Mouse (Mus musculus): ENCODE results near the gene Plxnb1. TPM values are rescaled to one million over a fixed set of nuclear protein-coding genes. Genes with fewer than 3 reads are reported as not detected.

Plxnb1 gene
- polyA plus RNA-seq, 2 experiments, result 8.2 to 31.0 TPM

DNA sequence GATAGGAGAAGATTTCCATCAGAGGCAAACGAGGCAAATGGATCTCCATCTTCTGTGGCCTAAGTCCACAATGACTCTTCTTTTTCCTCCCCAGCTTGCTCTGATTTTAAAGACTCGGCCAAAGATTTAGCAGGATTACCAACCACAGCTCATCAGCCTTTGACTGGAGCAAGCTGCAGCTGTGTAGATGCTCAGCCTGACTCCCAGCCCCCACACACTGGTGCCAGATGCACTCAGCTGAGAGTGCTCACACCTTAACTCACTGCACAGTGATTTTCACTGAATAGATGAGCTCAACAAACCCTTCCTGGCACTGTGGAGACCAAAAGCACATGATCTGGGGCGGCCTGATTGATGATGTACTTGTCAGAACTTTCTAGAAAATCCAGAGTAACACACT lies 66.8 kb downstream of the Plxnb1 start, which contains the start of gene Fbxw21:
Gene Fbxw21 (minus strand): TSS at position 101 of the 400 bp plus-strand sequence.
- H3K36me3 ChIP-seq (ENCODE audit: control insufficient read depth, insufficient read depth, low read length), result no peaks in the 10 kb centered on the region

DNA sequence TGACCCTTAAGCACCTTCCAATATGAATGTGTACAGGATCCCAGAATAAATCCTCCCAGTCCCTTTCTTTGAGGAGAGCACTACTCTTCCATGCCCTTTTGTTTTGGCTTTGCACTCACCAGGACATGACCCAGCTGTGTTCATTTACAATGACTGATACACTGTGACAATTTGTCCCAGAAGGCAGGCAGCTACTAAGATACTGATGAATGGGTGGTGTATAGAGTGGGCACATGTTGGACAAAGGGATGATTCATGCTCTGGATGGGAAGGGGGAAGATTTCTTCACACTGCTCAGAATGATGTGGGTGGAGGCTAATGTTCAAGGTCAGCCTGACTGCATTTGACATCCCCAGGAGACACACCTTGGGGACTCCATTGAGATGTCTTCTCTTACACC lies 72.1 kb downstream of the Plxnb1 start:
- H3K4me3 ChIP-seq (replicated peaks; ENCODE audit: low read length), result no peak overlapping the region
- no peaks in the 10 kb centered on the region for H3K9me3 ChIP-seq (ENCODE audit: control insufficient read depth, low read length)
- no peak overlapping the region for H3K27ac ChIP-seq (replicated peaks; ENCODE audit: low read depth, low read length)
- H3K9ac ChIP-seq (ENCODE audit: low read depth, low read length, severe bottlenecking), result no peak overlapping the region
- H3K4me1 ChIP-seq (ENCODE audit: control insufficient read depth, insufficient read depth, low read length), result no peaks in the 10 kb centered on the region
- no peak for TF ChIP-seq POLR2A (IDR thresholded peaks at IDR 0.05; ENCODE audit: borderline replicate concordance, extremely low read depth, insufficient read depth, insufficient read length)
- H3K4me2 ChIP-seq (replicated peaks; ENCODE audit: low read depth, low read length, severe bottlenecking), result no peak overlapping the region
- H3K36me3 ChIP-seq (ENCODE audit: control insufficient read depth, insufficient read depth, low read length), result no peaks in the 10 kb centered on the region
- ATAC-seq (ENCODE audit: low FRiP score, low read depth) (no peak), DNase-seq (ENCODE audit: low spot score) (no peak)
- H3K27me3 ChIP-seq (ENCODE audit: control insufficient read depth, insufficient read depth, low read length), result no peaks in the 10 kb centered on the region

More for the DNA sequence above, 66.8 kb downstream of the Plxnb1 start, which contains the start of gene Fbxw21:
- no peaks in the 10 kb centered on the region for H3K27me3 ChIP-seq (ENCODE audit: control insufficient read depth, insufficient read depth, low read length)
- no peak within 1 kb of the TSS for H3K4me3 ChIP-seq (replicated peaks; ENCODE audit: low read length)
- ATAC-seq (ENCODE audit: low FRiP score, low read depth) (no peak), DNase-seq (ENCODE audit: low spot score) (no peak)
- H3K9me3 ChIP-seq (ENCODE audit: control insufficient read depth, low read length), result no peaks in the 10 kb centered on the region
- no peak for TF ChIP-seq POLR2A (IDR thresholded peaks at IDR 0.05; ENCODE audit: borderline replicate concordance, extremely low read depth, insufficient read depth, insufficient read length)
- H3K4me1 ChIP-seq (ENCODE audit: control insufficient read depth, insufficient read depth, low read length), result no peaks in the 10 kb centered on the region
- H3K27ac ChIP-seq (replicated peaks; ENCODE audit: low read depth, low read length), result no peak within 1 kb of the TSS
- H3K9ac ChIP-seq (ENCODE audit: low read depth, low read length, severe bottlenecking), result no peak within 1 kb of the TSS
- no peak within 1 kb of the TSS for H3K4me2 ChIP-seq (replicated peaks; ENCODE audit: low read depth, low read length, severe bottlenecking)
- WGBS, result 67% methylated on average over 3 of the region's 3 CpGs

Other genes with a start within 250 kb of the Plxnb1 start
- 28.8 and 35.8 TPM in 2 replicates for gene Slc26a6, start 242.1 kb upstream of the Plxnb1 start, polyA plus RNA-seq (2012; rRNA removed)
- 14.5 and 21.5 TPM in 2 replicates for gene Slc26a6, start 242.1 kb upstream of the Plxnb1 start, polyA plus RNA-seq (2014; fragmentation: Nextera tagmentation; extraction: Ambion mirVana)
- gene Tmem89, start 180.8 kb upstream of the Plxnb1 start, polyA plus RNA-seq (2012; rRNA removed), result 0.24 and 0.44 TPM in 2 replicates
- gene Tmem89, start 180.8 kb upstream of the Plxnb1 start, polyA plus RNA-seq (2014; fragmentation: Nextera tagmentation; extraction: Ambion mirVana), result 0.22 TPM in 1 of 2 replicates, not detected in the other
- gene Uqcrc1, start 158.8 kb upstream of the Plxnb1 start, polyA plus RNA-seq (2012; rRNA removed), result 347 and 412 TPM in 2 replicates
- gene Uqcrc1, start 158.8 kb upstream of the Plxnb1 start, polyA plus RNA-seq (2014; fragmentation: Nextera tagmentation; extraction: Ambion mirVana), result 455 and 465 TPM in 2 replicates
- gene Col7a1, start 141.8 kb upstream of the Plxnb1 start, polyA plus RNA-seq (2012; rRNA removed), result 44.6 and 49.9 TPM in 2 replicates
- gene Col7a1, start 141.8 kb upstream of the Plxnb1 start, polyA plus RNA-seq (2014; fragmentation: Nextera tagmentation; extraction: Ambion mirVana), result 17.5 and 25.9 TPM in 2 replicates
- gene Ucn2, start 109.4 kb upstream of the Plxnb1 start, polyA plus RNA-seq (2012; rRNA removed), result 6.2 and 6.5 TPM in 2 replicates
- gene Ucn2, start 109.4 kb upstream of the Plxnb1 start, polyA plus RNA-seq (2014; fragmentation: Nextera tagmentation; extraction: Ambion mirVana), result 1.0 and 1.5 TPM in 2 replicates
- gene Pfkfb4, start 103.6 kb upstream of the Plxnb1 start, polyA plus RNA-seq (2012; rRNA removed), result 14.5 and 19.6 TPM in 2 replicates
- gene Pfkfb4, start 103.6 kb upstream of the Plxnb1 start, polyA plus RNA-seq (2014; fragmentation: Nextera tagmentation; extraction: Ambion mirVana), result 9.1 and 9.4 TPM in 2 replicates
- gene Shisa5, start 56.8 kb upstream of the Plxnb1 start, polyA plus RNA-seq (2012; rRNA removed), result 150 and 245 TPM in 2 replicates
- gene Shisa5, start 56.8 kb upstream of the Plxnb1 start, polyA plus RNA-seq (2014; fragmentation: Nextera tagmentation; extraction: Ambion mirVana), result 82.4 and 86.7 TPM in 2 replicates
- gene Trex1, start 35.7 kb upstream of the Plxnb1 start, polyA plus RNA-seq (2012; rRNA removed), result 33.5 and 50.8 TPM in 2 replicates
- gene Trex1, start 35.7 kb upstream of the Plxnb1 start, polyA plus RNA-seq (2014; fragmentation: Nextera tagmentation; extraction: Ambion mirVana), result 12.5 and 13.7 TPM in 2 replicates
- 30.5 and 40.3 TPM in 2 replicates for gene Atrip, start 21.3 kb upstream of the Plxnb1 start, polyA plus RNA-seq (2012; rRNA removed)
- 22.2 and 25.1 TPM in 2 replicates for gene Atrip, start 21.3 kb upstream of the Plxnb1 start, polyA plus RNA-seq (2014; fragmentation: Nextera tagmentation; extraction: Ambion mirVana)
- 9.0 and 9.1 TPM in 2 replicates for gene Ccdc51, start 12.9 kb upstream of the Plxnb1 start, polyA plus RNA-seq (2012; rRNA removed)
- 13.5 and 15.3 TPM in 2 replicates for gene Ccdc51, start 12.9 kb upstream of the Plxnb1 start, polyA plus RNA-seq (2014; fragmentation: Nextera tagmentation; extraction: Ambion mirVana)
- gene Tma7, start 12.8 kb upstream of the Plxnb1 start, polyA plus RNA-seq (2012; rRNA removed), result 122 and 191 TPM in 2 replicates
- 658 and 664 TPM in 2 replicates for gene Tma7, start 12.8 kb upstream of the Plxnb1 start, polyA plus RNA-seq (2014; fragmentation: Nextera tagmentation; extraction: Ambion mirVana)
- not detected in 2 replicates for gene Fbxw21, start 66.7 kb downstream of the Plxnb1 start, polyA plus RNA-seq (2012; rRNA removed)
- not detected in 2 replicates for gene Fbxw21, start 66.7 kb downstream of the Plxnb1 start, polyA plus RNA-seq (2014; fragmentation: Nextera tagmentation; extraction: Ambion mirVana)
- not detected in 2 replicates for gene Fbxw13, start 100.6 kb downstream of the Plxnb1 start, polyA plus RNA-seq (2012; rRNA removed)
- not detected in 2 replicates for gene Fbxw13, start 100.6 kb downstream of the Plxnb1 start, polyA plus RNA-seq (2014; fragmentation: Nextera tagmentation; extraction: Ambion mirVana)
- gene Fbxw20, start 139.4 kb downstream of the Plxnb1 start, polyA plus RNA-seq (2012; rRNA removed), result not detected in 2 replicates
- not detected in 2 replicates for gene Fbxw20, start 139.4 kb downstream of the Plxnb1 start, polyA plus RNA-seq (2014; fragmentation: Nextera tagmentation; extraction: Ambion mirVana)
- not detected in 2 replicates for gene Fbxw14, start 192.3 kb downstream of the Plxnb1 start, polyA plus RNA-seq (2012; rRNA removed)
- not detected in 2 replicates for gene Fbxw14, start 192.3 kb downstream of the Plxnb1 start, polyA plus RNA-seq (2014; fragmentation: Nextera tagmentation; extraction: Ambion mirVana)
- gene Fbxw28, start 244.3 kb downstream of the Plxnb1 start, polyA plus RNA-seq (2012; rRNA removed), result not detected in 2 replicates
- gene Fbxw28, start 244.3 kb downstream of the Plxnb1 start, polyA plus RNA-seq (2014; fragmentation: Nextera tagmentation; extraction: Ambion mirVana), result not detected in 2 replicates

All from limb, embryonic 14.5 days (tissue).